Mouse (Mus musculus) neural tube, embryonic 14.5 days (tissue): ENCODE measurements at regions not wholly inside any gene's neighbourhood (a gene's known extent, or its start where the extent isn't known, plus 50 kb on each side); places are given as distances from the start of the nearest gene placed in this dataset.
"Not testable (repeated sequence)": the region's sequence is repeated elsewhere in the genome, so short reads cannot be mapped to it uniquely, and the experiment has no call there.

ENCODE experiments used
- ATAC-seq: fragments of 200-750 bp; cut with Nextera tagmentation; 2 replicates; pipeline ENCODE4 v1.8.0; 2017; ENCODE audit warnings: low read depth, mild to moderate bottlenecking, moderate TSS enrichment, moderate library complexity
- H3K27ac ChIP-seq: fragments of 300-500 bp; sonication (generic); 2 replicates; pipeline ENCODE4 v1.5.1; 2014; ENCODE audit warnings: low read depth, mild to moderate bottlenecking, control low read depth, low read length, moderate library complexity, mixed read lengths
- H3K27me3 ChIP-seq: fragments of 300-500 bp; sonication (generic); 2 replicates; pipeline ENCODE4 v1.6.1; 2014; ENCODE audit warnings: low read length; ENCODE audit not compliant: control insufficient read depth, insufficient read depth
- H3K36me3 ChIP-seq: fragments of 300-500 bp; sonication (generic); 2 replicates; pipeline ENCODE4 v1.6.1; 2014; ENCODE audit warnings: low read length, mixed read lengths; ENCODE audit not compliant: control insufficient read depth, insufficient read depth
- H3K4me1 ChIP-seq: fragments of 300-500 bp; sonication (generic); 2 replicates; pipeline ENCODE4 v1.6.1; 2014; ENCODE audit warnings: low read length; ENCODE audit not compliant: control insufficient read depth, insufficient read depth
- H3K4me2 ChIP-seq: fragments of 300-500 bp; sonication (generic); 2 replicates; pipeline ENCODE4 v1.6.1; 2014; ENCODE audit warnings: mild to moderate bottlenecking, low read depth, low read length, control low read depth
- H3K4me3 ChIP-seq: fragments of 300-500 bp; sonication (generic); 2 replicates; pipeline ENCODE4 v1.5.1; 2014; ENCODE audit warnings: low read depth, low read length, control low read depth, mixed read lengths
- H3K9ac ChIP-seq: fragments of 300-500 bp; sonication (generic); replicated peaks from 2 replicates; pipeline ENCODE4 v1.6.1; 2014; ENCODE audit warnings: low read depth, mild to moderate bottlenecking, control low read depth, low read length, mixed read lengths
- H3K9me3 ChIP-seq: fragments of 300-500 bp; sonication (generic); 2 replicates; pipeline ENCODE4 v1.6.1; 2016; ENCODE audit warnings: low read length; ENCODE audit not compliant: control insufficient read depth
- WGBS: fragments of 180-500 bp; shearing (Covaris S2); extraction: QIAGEN DNeasy Blood & Tissue Kit; methylation state at CpG from one replicate; pipeline ENCODE4 v1.1.7; 2014; 5-methylcytosine and 5-hydroxymethylcytosine counted together

DNA sequence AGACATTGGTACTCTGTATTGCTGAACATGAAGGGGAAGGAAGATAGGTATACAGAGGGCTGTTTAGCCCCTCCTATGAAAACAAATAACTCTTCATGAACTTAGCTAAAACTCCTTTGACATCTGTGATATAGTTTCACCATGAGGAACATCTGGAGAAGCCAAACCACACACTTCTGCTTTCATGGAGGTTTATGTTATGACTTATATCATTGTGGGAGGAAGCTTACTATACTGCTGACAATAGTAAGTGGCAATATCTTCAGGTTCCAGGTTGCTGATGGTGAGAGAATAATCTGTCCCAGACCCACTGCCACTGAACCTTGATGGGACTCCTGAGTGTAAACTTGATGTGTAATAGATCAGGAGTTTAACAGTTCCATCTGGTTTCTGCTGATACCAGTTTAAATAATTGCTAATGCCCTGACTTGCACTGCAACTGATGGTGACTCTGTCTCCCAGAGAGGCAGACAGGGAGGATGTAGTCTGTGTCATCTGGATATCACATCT, 1168.8 kb upstream of the Tacstd2 start:
- not testable (repeated sequence) for ATAC-seq, H3K4me2 ChIP-seq, H3K9me3 ChIP-seq, H3K27ac ChIP-seq, H3K9ac ChIP-seq, H3K4me1 ChIP-seq, H3K4me3 ChIP-seq, H3K36me3 ChIP-seq, H3K27me3 ChIP-seq

DNA sequence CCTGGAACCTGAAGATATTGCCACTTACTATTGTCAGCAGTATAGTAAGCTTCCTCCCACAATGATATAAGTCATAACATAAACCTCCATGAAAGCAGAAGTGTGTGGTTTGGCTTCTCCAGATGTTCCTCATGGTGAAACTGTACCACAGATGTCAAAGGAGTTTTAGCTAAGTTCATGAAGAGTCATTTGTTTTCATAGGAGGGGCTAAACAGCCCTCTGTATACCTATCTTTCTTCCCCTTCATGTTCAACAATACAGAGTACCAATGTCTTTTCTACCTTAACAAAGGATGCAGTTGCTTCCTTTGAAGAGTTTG, 1145.2 kb upstream of the Tacstd2 start:
- H3K4me3 ChIP-seq, H3K4me1 ChIP-seq, H3K27me3 ChIP-seq, H3K36me3 ChIP-seq, H3K4me2 ChIP-seq, H3K9me3 ChIP-seq, H3K9ac ChIP-seq, H3K27ac ChIP-seq, ATAC-seq: not testable (repeated sequence)

DNA sequence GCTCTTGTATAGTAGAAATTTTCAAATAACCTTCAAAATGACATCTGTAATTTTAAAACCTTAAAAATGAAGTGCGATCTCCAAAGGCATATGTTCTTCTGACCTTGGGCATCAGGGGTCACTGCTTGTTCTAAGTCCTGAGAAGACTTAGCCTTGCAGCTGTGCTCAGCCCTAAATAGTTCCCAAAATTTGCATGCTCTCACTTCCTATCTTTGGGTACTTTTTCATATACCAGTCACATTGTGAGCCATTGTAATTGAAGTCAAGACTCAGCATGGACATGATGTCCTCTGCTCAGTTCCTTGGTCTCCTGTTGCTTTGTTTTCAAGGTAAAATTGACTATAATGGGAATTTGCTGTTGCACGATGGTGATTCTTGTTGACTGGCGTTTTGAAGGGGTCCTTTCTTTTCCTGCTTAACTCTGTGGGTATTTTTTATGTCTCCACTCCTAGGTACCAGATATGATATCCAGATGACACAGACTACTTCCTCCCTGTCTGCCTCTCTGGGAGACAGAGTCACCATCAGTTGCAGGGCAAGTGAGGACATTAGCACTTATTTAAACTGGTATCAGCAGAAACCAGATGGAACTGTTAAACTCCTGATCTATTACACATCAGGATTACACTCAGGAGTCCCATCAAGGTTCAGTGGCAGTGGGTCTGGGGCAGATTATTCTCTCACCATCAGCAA, 1144.6 kb upstream of the Tacstd2 start:
- Histone ChIP-seq H3K27me3 (no peaks in the 10 kb centered on the region), H3K4me1 (no peaks in the 10 kb centered on the region), H3K4me2 (no peak overlapping the region), H3K4me3 (no peak overlapping the region), H3K9me3 (no peaks in the 10 kb centered on the region), H3K27ac (no peak overlapping the region), H3K9ac (no peak overlapping the region), H3K36me3 (no peaks in the 10 kb centered on the region)
- 85% methylated on average over 3 of the region's 3 CpGs for WGBS
- no peak for ATAC-seq

DNA sequence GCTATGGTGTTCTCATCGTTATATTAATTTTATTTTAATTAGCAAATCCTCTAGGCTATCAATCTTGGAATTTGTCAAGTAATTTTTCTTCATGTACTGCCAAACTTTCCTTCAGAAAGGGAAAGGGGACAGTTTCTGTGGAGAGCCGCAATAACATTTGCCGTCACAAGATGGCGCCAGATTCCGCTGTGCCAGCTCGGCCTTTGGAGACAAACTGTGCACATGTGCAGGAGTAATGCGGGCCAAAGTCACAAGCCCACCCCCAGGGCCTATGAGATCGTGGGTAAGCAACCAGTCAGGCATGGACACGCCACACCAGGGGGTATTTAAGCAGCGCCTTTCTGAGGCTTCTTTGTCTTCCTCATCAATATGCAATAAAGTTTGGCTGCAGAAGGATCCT, 1132.8 kb upstream of the Tacstd2 start:
- ATAC-seq: peak; percentile 77; the same call in 1 of the 2 replicates
- H3K4me1 ChIP-seq, H3K27me3 ChIP-seq, H3K9ac ChIP-seq, H3K9me3 ChIP-seq, H3K4me2 ChIP-seq, H3K27ac ChIP-seq, H3K36me3 ChIP-seq, H3K4me3 ChIP-seq: not testable (repeated sequence)
- under 1% methylated on average over 10 of the region's 10 CpGs for WGBS

DNA sequence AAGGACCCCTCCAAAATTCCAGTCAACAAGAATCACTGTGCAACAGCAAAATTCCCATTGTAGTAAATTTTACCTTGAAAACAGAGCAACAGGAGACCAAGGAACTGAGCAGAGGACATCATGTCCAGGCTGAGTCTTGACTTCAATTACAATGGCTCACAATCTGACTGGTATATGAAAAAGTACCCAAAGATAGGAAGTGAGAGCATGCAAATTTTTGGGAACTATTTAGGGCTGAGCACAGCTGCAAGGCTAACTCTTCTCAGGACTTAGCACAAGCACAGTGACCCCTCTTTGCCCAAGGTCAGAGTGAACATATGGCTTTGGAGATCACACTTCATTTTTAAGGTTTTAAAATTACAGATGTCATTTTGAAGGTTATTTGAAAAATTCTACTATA, 1096.7 kb upstream of the Tacstd2 start:
- H3K36me3 ChIP-seq, H3K4me3 ChIP-seq, H3K27me3 ChIP-seq, H3K4me1 ChIP-seq, H3K27ac ChIP-seq, H3K9ac ChIP-seq, H3K9me3 ChIP-seq, ATAC-seq, H3K4me2 ChIP-seq: not testable (repeated sequence)

DNA sequence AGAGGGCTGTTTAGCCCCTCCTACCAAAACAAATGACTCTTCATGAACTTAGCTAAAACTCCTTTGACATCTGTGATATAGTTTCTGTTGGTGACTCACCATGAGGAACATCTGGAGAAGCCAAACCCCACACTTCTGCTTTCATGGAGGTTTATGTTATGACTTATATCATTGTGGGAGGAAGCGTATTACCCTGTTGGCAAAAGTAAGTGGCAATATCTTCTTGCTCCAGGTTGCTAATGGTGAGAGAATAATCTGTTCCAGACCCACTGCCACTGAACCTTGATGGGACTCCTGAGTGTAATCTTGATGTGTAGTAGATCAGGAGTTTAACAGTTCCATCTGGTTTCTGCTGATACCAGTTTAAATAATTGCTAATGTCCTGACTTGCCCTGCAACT, 1096.2 kb upstream of the Tacstd2 start:
- H3K4me1 ChIP-seq: no peaks in the 10 kb centered on the region
- no peaks in the 10 kb centered on the region for H3K27me3 ChIP-seq
- no peaks in the 10 kb centered on the region for H3K9me3 ChIP-seq
- no peak overlapping the region for H3K9ac ChIP-seq
- H3K4me2 ChIP-seq: no peak overlapping the region
- ATAC-seq: no peak
- H3K4me3 ChIP-seq: no peak overlapping the region
- no peaks in the 10 kb centered on the region for H3K36me3 ChIP-seq
- 79% methylated on average over 1 of the region's 1 CpGs for WGBS
- H3K27ac ChIP-seq: no peak overlapping the region

DNA sequence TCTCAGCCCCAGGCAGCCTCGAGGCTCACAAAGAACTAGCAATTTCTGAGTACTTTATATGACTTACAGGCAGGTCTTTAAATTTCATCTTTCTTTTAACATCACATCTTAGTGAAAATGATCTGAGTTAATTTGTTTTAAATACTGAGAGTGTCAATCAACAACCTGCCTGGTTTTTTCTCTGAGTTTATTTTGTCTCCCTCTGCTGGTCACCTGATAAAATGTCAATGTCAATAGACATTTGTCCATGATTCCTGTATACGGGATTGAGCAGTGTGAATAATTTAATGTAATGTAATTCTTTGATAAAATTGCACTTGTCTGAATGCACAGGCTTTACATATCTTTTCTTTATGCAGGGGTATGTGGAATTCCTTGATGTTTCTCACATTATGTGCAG, 1070.4 kb upstream of the Tacstd2 start:
- ATAC-seq: no peak

More for the DNA sequence above, 1070.4 kb upstream of the Tacstd2 start:
- Histone ChIP-seq H3K4me3 (no peak overlapping the region), H3K9me3 (no peaks in the 10 kb centered on the region), H3K4me2 (no peak overlapping the region), H3K9ac (no peak overlapping the region), H3K36me3 (no peaks in the 10 kb centered on the region), H3K27me3 (no peaks in the 10 kb centered on the region), H3K27ac (no peak overlapping the region), H3K4me1 (no peaks in the 10 kb centered on the region)
- WGBS: 68% methylated on average over 2 of the region's 2 CpGs
